Mouse (Mus musculus) G1E (cell line): ENCODE measurements around the gene Map2k5.

Experiments used
- CTCF ChIP-seq: IDR thresholded peaks from 2 replicates; pipeline ENCODE4 v1.5.1; 2012; ENCODE audit warnings: low read depth, low read length, inconsistent platforms, mixed read lengths
- GATA1 ChIP-seq: IDR thresholded peaks from 2 replicates; pipeline ENCODE4 v1.6.1; 2012; ENCODE audit warnings: borderline replicate concordance, low read length, inconsistent platforms, mixed read lengths
- POLR2AphosphoS5 ChIP-seq: IDR thresholded peaks from 2 replicates; pipeline ENCODE4 v1.6.1; 2012; ENCODE audit warnings: low read depth, low read length, inconsistent platforms; ENCODE audit not compliant: insufficient replicate concordance

DNA sequence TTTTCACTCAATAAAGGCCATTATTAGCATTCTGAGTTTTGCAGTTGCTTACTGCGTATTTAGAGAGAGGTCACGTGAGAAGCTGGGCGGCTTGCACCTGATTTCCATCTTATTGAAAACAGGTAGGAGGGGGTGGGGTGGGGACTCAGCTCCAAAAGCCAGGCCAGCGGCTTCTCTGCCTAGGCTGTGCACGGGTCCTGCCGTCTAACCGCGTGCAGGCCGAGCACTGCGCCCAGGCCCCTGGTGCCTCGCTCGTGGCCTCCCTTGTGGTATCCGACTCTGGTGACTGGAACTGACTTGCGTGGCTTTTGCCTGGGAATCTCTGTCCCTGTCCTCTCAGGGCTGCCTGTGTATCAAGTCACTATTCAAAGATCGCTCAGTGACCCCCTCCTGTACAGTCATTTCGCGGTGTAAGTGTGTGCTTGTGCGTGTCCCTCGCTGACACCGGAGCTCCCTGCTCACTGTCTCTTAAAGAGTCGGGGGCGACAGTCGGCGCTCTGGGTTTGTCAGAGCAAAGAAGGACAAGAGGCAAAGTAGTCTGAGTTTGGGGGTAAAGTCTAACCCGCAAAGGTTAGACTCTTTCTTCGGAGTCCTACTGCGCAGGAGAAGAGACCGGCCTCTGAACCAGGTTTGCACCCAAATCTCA lies 245.6 kb downstream of the Map2k5 start:
- no peak for TF ChIP-seq CTCF
- TF ChIP-seq GATA1: no peak
- TF ChIP-seq POLR2AphosphoS5: no peak
